Mouse (Mus musculus) embryo, embryonic 11 days (tissue): ENCODE measurements around the gene Cxcl16.
"Not testable (repeated sequence)": the region's sequence is repeated elsewhere in the genome, so short reads cannot be mapped to it uniquely, and the experiment has no call there.

Experiments
- DNase-seq: peaks from one replicate; pipeline ENCODE4 v3.0.0-alpha.2; 2015

Gene Cxcl16

DNA sequence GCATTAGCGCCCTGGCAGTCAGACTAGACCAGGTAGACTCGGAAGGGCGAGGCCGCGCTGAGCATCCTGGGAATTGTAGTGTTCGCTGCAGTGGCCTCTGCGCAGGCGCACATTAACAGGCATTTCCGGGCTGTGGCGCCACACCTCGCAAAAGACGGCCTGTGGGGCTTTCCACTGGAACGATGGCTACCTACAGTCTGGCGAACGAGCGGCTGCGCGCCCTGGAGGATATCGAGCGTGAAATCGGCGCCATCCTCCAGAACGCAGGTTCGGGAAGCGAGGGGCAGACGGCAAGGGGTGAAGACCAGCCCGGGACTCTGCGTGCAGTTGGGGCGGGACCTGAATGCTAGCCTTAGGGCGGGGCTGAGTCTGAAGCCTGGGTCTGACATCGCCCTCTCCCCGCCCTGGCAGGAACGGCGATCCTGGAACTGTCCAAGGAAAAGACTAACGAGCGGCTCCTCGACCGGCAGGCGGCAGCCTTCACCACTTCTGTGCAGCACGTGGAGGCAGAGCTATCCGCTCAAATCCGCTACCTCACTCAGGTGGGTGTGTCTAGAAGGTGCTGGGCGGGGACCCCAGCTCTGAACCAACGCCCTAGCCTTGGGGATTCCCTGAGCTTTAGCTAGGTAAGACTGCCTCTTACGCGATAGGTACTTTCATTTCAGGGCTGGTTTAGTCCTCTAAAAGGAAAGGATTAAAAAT lies 7.8 kb downstream of the Cxcl16 start, which contains the start of gene Med11:
Med11 (plus strand) TSS at position 123 of the 702 bp plus-strand sequence.
- DNase-seq = peak; percentile 97

DNA sequence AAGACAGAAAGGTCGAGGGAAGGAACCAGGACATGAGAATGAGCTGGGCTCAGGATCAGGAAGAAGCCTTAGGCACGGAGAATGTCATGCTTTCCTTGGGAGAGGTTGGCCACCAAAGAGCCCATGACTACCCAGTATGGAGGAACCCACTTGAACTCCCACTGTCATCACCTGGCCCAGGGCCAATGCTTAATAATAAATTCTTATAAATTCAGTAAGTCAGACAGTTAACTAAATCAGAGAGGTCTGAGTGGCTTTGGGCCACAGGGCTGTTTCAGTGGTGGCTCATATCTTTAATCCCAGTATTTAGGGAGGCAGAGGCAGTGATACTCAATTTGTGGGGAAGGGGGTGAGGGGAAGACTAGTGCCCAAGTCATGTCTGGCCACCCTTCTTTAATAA lies 8.9 kb downstream of the Cxcl16 start:
- DNase-seq = no peak

DNA sequence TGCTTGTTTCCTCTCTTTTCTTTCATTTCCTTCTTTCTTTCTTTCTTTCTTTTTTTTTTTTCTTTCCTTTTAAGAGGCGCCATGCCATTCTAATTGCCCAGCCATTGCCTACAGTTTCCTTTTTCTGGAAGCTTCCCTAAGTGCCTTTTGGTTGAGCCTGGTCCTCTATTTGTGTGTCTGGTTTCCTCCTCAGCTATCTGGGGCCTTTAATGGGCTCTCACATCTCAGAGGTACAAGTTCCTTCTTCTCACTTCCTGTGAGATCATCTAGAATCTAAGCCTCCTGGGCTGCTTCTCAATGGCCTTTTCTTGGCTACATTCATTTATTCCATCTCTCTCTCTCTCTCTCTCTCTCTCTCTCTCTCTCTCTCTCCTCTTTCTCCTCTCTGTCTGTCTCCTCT lies 12.4 kb downstream of the Cxcl16 start:
- no peak for DNase-seq

DNA sequence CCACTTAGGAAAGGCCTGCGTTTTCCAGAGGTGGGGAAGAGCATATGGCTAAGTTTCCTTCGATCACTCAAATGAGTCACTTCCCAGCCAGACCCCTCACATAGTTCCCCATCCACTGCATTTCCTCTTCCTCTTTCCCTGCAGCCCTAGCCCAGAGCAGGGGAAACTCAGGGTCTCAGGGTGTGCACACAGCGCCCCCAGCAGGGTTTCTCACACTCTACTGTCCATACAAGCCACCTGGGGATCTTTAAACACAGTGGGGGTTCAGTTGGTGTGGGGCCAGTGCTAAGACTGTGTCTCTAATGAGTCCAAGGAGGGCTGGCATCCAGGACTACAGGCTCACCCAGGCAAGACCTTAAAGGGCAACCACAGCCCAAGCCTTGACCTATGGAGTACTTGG lies 13.0 kb downstream of the Cxcl16 start:
- no peak for DNase-seq

DNA sequence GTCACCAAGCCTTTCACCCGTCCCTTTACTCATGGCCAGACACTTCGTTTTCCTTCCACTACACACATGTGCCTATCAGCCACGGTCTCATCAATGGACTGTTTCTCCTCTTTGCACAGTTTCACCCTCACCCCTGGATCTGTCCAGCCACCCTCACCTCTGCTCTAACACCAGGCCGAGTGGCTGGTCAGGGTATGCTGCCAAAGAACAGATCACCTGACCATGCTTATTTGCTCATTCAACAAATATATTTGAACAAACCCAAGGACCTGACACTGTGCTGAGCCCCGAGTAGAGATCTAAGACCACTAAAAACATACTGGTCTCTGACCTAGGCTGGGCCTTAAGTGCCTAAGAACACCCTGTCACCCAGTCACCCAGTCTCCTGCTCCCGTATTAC lies 15.1 kb downstream of the Cxcl16 start:
- DNase-seq = no peak

DNA sequence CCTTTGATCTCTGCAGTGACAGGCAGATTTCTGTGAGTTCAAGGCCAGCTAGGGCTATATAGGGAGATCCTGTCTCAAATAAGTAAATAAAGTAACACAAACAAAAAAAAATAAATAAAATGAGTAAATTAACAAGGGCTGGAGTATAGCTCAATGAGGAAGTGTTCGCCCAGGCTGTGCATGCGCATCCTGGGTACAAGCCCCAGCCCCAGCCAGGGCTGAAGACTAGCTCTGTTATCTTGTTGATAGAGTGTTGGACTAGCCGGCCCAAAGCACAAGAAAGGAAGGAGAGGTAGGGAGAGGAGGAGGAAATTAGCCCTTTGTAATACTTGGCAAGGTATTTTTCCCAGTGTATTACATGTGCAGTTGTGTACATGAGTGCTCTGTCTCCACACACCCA lies 15.8 kb downstream of the Cxcl16 start:
- no peak for DNase-seq

DNA sequence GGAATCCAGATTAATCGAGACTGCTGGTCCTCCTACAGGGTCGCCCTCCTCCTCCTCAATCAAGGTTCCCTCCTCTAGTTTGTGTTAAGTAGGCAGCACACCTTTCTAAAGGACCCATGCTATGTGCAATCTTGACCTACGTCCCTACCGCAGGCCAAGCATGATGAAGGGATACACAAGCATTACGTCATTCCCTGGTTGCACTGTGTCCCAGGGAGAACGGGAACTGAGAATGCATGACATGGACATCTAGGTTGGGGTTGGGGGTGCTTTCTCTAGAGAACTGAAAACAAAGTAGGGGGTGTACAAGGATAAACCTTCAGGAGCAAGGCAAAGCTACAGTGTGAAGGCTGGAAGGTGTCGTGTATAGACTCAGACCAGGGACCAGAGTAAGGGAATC lies 17.9 kb downstream of the Cxcl16 start:
- DNase-seq = no peak

DNA sequence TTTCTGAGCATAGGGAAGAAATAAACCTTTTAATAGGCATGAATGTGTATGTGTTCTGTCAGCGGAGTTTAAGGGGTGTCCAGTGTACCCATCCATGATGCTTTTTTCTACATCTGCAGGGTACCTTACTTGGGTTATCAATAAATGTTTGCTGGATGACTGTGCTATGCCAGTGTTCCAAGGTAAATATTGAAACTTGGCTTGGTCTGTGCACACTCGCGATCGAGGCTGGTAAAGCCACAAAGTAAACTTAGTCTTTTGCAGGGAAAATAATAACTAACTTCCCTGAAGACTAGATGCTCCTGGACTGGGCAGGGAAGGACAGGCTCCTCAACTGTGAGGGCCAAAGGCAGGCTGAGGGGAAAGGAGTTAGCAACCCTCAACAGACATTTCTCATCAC lies 19.1 kb downstream of the Cxcl16 start:
- DNase-seq = no peak

DNA sequence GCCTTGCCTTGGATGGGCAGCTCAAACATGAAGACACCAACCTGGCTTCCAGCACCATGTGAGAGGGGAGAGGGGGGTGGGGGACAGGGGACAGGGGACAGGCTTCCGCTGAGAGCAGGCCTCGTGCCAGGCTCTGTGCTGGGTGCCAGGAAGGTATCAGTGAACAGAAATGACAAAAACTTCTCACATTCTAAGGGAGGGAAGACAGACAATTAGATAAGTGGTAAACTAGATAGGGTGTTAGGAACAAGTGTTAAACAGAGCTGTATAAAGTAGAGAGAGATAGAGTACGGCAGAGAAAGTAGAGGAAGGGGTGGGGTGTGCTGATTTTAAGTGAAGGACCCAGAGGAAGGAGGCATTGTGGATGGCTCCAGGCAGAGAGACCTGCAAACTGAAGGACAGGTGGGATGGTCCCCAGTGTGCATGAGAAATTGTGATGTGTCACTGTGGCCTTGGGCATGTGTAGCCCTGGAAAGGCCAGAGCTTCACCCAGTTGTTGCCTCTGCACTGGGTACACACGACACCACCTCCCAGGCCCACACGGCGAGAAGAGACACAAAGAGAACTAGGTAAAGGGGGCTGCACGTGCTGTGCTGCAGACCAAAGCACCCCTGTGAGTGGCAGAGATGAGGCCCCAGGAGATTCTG lies 20.9 kb downstream of the Cxcl16 start:
- DNase-seq = no peak

DNA sequence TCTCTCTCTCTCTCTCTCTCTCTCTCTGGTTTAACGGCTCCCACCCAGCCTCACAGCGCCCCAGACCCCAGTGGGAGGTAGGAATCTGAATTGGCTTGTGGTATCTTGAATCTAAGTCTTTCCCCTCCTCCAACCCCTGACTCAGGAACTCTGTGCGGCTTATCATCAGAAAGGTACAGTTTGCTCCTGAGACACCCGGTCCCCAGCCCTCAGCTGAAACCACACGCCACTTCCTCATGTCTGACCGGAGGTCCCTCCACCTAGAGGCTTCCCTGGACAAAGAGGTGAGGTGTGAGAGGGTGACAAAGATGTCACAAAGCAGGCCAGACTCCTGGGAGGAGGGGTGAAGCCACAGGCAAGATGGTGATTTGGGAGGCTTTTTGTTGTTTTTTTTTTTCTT lies 22.4 kb downstream of the Cxcl16 start:
- no peak for DNase-seq

DNA sequence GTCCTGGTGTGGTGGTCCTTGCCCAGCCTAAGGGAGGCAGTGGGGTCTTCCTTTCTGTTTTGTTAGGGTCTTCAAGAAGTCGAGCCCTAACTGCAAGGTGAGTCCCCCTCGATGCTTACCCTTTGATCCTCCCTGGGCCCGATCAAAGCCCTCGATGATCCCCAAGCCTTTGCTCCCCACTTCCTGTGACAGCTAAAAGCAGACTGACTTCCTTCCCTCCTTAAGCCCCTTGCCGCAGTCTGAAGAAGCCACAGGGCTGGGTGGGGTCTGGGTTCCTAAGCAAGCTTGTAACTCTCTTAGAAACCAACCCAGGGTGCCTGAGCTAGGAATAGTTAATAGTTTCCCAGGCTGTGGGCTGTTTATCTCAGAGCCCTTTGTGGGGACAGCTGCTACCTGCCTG lies 24.3 kb downstream of the Cxcl16 start:
- no peak for DNase-seq

DNA sequence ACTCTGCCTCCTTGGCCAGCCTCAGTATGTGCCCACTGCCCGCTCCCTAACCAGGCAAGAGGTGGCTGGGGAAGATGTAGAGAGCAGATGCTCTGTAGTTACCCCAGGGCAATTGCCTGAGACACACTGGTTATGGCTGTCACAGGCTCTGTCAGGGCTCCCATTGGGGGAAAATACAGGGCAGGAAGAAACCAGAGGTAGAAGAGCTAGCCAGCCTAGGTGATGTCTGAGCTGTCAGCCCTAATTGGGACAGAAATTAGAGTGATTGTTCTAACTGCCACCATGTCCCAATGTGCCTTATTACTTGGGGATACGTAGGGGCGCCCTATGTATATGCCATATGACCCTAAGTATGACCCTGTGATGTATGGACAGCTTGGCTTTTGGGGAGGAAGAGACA lies 25.8 kb downstream of the Cxcl16 start:
- no peak for DNase-seq

DNA sequence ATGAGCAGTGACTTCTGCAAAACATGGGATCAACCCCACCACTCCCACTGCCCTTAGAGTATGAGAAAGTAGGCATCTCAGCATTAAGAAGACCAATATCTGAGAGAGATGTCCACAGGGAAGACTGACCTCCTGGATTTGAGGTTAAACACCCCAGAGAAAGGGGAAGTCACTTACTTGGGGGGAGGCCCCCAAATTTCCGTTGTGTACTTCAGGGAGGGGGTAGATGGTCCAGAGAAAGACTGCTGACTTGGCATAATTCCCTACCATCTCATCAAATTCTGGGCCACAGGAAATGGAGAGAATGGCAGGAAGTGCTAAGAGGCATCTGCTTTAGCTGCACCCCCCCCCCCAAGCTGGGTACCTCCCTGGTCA lies 26.2 kb downstream of the Cxcl16 start:
- DNase-seq = no peak

DNA sequence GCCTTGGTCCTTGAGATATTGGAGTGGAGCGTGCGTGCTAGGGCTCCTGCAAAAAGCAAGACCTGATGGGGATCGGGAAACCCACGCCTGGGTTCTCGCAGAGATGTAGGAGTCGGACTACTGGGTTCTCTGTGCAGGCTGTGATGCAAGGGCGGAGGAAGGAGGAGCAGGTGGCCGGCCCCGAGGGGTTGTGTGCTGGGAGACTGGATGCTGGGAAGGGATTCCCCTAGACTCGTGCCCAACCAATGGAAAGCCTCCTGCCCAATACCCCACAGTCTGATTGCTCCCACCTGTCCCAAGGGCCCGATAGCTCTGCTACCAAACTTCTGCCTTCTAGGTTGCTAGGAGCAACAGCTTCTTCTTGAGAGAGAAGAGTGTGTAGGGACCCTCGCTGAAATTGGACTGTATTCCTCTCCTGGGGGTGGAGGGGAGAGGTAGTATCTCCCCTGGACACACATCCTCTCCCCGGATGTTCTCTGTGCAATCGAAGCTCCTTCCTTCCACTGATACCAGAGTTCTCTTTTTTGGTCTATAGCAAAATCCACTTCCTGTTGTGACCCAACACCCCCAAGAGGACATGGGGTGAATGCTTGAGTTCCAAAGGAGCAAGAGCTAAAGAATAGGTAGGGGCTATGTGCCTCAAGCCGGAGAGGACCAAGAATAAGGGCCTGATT lies 26.8 kb downstream of the Cxcl16 start:
- peak; percentile 59 for DNase-seq

DNA sequence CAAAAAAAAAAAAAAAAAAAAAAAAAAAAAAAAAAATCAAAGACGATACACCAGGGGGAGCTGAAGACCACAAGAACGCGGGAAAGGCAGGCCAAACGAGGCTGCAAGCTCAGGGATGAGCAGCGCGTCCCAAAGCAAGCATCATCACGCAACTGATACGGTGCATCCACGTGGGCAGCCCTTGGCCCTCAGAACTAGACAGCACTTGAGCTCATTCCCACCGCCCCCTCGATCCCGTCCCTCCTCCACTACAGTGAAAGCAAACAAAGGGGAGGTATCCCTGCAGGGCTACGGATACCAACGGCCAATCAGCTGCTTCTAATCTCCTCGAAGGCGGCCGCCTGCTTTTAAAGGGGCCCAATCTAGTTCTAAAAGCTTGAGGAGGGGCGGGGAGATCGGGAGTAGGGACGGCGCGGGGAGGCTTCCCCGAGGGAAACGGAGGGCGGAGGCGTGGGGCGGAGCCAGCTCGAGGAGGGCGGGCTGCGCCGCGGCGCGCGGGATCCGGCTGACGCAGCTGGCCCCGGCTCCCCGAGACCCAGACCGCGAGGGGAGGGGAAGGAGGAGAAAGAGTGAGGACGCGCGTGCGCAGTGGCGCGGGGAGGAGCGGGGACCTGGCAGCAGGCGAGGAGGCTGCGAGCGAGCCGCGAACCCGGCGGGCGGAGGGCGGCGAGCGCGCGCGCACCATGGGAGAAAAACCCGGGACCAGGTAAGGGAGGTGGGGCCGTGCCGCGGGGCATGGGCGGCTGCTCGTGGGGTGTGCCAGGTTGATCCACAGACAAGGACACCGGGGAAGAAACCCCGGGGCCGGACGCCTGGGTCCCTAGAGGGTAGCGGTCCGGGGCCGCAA lies 27.5 kb downstream of the Cxcl16 start, which contains the start of gene Arrb2:
Arrb2 (plus strand) TSS at position 588 of the 847 bp plus-strand sequence.
- DNase-seq = peak; percentile 99

DNA sequence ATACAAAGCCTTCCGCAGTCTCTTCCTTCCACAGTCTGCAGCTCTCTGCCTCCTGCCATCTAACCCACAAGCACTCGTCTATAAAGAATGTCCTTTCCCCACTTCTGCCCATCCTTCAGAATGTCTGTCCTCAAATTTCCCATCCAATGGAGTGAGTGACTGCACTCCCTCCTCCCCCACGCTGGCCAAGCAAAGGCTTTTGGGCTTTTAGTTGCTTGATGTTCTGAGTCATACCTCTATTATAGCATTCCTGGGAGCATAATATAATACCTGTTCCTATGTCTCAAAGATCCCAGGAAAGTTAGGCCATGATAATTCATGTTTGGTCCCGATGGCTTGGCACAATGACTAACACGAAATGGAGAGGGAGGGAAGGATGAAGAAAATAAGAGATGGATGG lies 28.2 kb downstream of the Cxcl16 start:
- DNase-seq = no peak

DNA sequence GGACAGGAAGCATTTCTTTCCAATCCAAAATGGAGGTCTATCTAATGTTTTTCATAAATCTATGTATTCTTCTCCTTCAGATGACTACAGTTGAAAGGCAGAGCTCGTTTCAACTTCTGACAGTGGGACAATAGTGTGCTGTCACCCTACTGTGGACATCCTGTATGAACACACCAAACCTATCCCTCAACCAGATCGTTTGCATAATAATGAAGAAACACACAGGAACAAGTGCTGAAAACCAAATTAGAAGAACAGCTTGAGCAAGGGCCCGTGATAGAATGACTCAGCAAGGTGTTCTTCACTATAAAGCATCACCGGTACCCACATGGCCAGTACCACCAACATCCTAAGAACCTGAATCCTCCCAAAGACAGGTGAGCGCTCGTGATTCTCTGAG lies 33.2 kb downstream of the Cxcl16 start:
- not testable (repeated sequence) for DNase-seq

DNA sequence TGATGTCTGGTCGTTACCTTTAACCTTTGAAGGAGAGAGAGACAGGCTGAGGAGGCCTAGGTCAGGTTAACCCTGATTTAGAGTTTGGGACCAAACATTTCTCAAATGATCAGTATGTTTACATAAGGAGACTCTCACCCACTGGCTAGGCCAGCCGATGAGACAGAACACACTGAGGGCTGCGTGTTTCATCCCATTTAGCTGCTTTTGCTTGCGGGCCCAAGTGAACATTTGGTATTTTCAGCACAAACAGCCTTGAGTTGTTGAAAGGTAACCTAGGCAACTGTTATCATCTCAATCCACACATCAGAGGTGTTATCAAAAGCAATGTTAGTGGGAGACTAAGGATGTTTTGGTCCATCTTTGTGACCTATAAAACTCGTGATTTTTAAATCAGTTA lies 40.3 kb downstream of the Cxcl16 start:
- DNase-seq = no peak

DNA sequence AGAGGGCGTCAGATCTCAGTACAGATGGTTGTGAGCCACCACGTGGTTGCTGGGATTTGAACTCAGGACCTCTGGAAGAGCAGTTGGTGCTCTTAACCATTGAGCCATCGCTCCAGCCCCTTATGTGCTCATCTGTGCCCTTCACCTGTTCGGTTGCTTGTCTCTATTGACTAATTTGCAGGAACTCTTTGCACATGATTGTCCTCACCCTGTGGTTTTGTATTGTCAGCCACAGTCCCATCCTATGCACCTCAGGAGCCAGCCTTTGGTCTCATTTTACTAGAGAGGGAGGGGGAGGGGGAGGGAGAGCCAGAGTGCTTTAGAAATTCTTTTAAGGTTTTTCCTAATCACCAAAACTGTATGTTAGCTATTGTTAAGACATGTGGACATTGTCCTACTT lies 41.6 kb downstream of the Cxcl16 start:
- no peak for DNase-seq

DNA sequence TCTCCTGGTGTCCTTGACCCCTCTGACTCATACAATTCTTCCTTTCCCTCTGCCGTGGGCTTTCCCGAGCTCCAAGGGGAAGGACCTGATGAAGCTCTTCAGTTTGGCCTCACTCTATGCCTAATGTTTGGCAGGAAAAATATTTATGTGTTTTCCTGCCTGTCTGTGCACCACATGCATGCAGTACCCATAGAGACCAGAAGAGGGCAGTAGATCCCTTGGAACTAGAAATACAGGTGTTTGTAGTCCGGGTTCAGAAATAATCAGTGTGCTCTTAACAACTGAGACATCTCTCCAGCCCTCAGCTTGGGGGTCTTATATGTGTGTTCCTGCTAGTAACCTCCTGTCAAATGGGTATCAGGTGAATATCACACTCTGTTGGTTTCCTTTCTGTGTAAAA lies 45.8 kb downstream of the Cxcl16 start:
- DNase-seq = peak; percentile 77

DNA sequence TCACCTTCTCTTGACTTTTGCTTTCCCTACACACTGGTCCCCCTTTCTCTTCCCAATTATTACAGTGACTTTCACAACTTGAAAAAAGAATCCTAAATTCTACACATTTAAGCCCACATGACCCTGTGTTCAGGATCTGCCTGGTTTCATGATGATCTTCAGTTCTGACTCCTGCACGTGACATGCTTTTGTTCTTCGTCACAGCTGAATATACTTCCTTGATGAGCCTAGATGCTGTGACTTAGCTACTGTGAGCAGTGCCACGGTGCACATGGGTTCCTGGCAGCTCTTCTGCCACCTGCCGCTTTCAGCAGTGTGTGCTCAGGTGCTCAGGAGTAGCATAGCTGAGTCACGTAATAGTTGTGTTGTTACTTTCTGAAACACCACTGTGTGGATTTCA lies 47.2 kb downstream of the Cxcl16 start:
- DNase-seq = no peak

DNA sequence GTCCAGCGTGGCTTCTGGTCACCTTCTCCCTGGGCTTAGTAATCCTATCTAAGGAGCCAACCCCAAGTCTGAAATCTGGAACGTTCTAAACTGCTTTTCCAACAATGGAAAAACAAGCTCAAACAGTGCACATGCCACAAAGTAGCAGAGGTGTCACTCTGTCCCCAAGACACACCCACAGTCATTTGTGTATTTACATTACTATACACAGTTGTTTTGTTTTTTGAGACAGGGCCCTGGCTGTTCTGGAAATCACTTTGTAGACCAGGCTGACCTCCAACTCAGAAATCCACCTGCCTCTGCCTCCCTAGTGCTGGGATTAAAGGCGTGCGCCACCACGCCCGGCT lies 49.5 kb downstream of the Cxcl16 start:
- no peak for DNase-seq

DNA sequence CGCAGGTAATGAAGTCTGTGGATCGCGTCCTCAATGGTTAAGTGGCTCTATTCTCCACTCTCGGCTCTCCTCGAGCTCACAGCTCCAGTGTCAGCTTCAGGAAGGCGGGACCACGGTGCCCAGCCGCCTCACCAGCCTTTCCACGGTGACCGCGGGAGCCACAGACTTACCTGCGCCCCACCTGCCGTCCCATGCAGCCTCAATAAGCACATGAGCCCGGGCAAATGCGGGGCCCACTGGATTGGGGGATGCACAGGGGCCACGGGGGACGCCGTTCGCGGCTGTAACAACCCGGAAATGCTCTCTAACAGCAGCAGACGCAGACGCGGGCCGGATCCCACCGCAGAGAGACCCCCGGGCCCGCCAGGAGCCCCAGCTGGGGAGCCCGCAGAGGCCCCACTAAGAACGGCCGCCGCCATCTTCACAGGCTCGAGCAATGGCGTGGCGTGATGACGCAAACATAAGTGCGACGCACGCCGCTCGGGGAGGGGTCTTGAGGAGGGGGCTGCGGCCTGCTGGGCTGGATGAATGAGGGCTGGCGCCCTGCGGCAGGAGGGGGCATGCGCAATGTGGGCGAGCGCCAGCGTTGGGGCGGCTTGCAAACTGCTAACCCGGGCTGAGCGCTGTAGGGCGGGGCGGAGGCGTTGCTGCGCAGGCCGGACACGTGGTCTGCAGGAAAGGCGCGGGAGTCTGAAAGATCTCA lies 50.0 kb downstream of the Cxcl16 start, which contains the start of gene Pelp1:
Pelp1 (minus strand) TSS at position 438 of the 703 bp plus-strand sequence.
- peak; percentile 99 for DNase-seq
